Mouse (Mus musculus) forebrain, embryonic 12.5 days (tissue): ENCODE measurements at regions not wholly inside any gene's neighbourhood (a gene's known extent, or its start where the extent isn't known, plus 50 kb on each side); places are given as distances from the start of the nearest gene placed in this dataset.

Source experiments
- ATAC-seq: fragments of 200-750 bp; cut with Nextera tagmentation; 2 replicates; pipeline ENCODE4 v1.8.0; 2017; ENCODE audit warnings: moderate TSS enrichment; ENCODE audit not compliant: low FRiP score
- H3K27ac ChIP-seq: fragments of 300-500 bp; sonication (generic); 2 replicates; pipeline ENCODE4 v1.5.1; 2016; ENCODE audit warnings: mild to moderate bottlenecking
- H3K27me3 ChIP-seq: fragments of 300-500 bp; sonication (generic); 2 replicates; pipeline ENCODE4 v1.6.1; 2016; ENCODE audit warnings: mild to moderate bottlenecking
- H3K36me3 ChIP-seq: fragments of 300-500 bp; sonication (generic); replicated peaks from 2 replicates; pipeline ENCODE4 v1.6.1; 2016; ENCODE audit warnings: mild to moderate bottlenecking
- H3K4me1 ChIP-seq: fragments of 300-500 bp; sonication (generic); 2 replicates; pipeline ENCODE4 v1.6.1; 2016
- H3K4me2 ChIP-seq: fragments of 300-500 bp; sonication (generic); 2 replicates; pipeline ENCODE4 v1.6.1; 2016; ENCODE audit warnings: mild to moderate bottlenecking, moderate library complexity
- H3K4me3 ChIP-seq: fragments of 300-500 bp; sonication (generic); replicated peaks from 2 replicates; pipeline ENCODE4 v1.5.1; 2016; ENCODE audit warnings: mild to moderate bottlenecking
- H3K9ac ChIP-seq: fragments of 300-500 bp; sonication (generic); 2 replicates; pipeline ENCODE4 v1.6.1; 2016; ENCODE audit warnings: mild to moderate bottlenecking
- H3K9me3 ChIP-seq: fragments of 300-500 bp; sonication (generic); 2 replicates; pipeline ENCODE4 v1.6.1; 2016
- WGBS: fragments of 180-500 bp; shearing (Covaris S2); methylation state at CpG from one replicate; pipeline ENCODE4 v1.1.7; 2016; 5-methylcytosine and 5-hydroxymethylcytosine counted together

- Histone ChIP-seq H3K9me3 (no peaks in the 10 kb centered on the region), H3K27ac (no peak overlapping the region), H3K4me3 (no peak overlapping the region), H3K36me3 (no peaks in the 10 kb centered on the region), H3K4me2 (no peak overlapping the region), H3K4me1 (peaks cover 34% of the 10 kb centered on the region), H3K27me3 (peaks cover 85% of the 10 kb centered on the region), H3K9ac (no peak overlapping the region)
- ATAC-seq: no peak
- 26% methylated on average over 7 of the region's 7 CpGs for WGBS
These were observed 186.0 kb downstream of the Irx2 start for GRCm38 (mm10) chr13:72814616-72815015.

GRCm38 (mm10) chr13:72815236-72815932, 186.8 kb downstream of the Irx2 start:
- H3K4me3 ChIP-seq: no peak overlapping the region
- H3K9ac ChIP-seq: no peak overlapping the region
- 0% methylated on average over 4 of the region's 4 CpGs for WGBS
- H3K4me2 ChIP-seq: peak overlapping the region; percentile 36; the same call in 1 of the 2 replicates
- no peaks in the 10 kb centered on the region for H3K36me3 ChIP-seq
- H3K27ac ChIP-seq: peak overlapping the region; percentile 70
- H3K4me1 ChIP-seq: peaks cover 34% of the 10 kb centered on the region
- H3K27me3 ChIP-seq: peaks cover 89% of the 10 kb centered on the region
- peak; percentile 75 for ATAC-seq
- H3K9me3 ChIP-seq: no peaks in the 10 kb centered on the region

DNA sequence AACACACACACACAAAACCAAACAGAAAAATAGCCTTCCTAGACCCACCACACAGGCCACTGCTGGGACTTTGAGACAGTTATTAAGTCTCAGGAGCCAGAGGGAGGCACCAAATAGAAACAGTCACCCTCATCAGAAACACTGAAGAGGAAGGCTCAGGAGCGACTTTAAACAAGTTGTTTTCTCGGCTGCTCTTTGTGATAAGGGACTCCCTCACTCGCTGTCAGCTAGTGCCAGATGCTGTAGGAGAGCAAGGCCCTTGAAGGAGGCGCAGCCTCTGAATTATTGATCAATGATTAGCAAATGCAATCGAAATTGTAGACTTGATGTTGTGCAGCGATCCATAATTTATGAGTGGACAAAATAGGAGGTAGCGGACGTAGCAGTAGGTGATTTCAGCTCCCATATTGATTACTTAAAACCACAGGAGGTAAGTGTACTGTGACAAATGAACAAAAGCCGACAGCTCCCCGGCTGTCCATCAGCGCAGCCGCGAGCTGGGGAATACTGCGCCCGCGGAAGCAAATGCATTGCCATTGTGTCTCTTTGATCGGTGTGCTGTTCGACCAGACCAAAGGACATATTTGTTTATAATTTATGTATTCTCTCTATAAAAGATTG, 187.4 kb downstream of the Irx2 start:
- no peaks in the 10 kb centered on the region for H3K9me3 ChIP-seq
- WGBS: 1% methylated on average over 18 of the region's 18 CpGs
- H3K9ac ChIP-seq: no peak overlapping the region
- H3K27me3 ChIP-seq: peaks cover 86% of the 10 kb centered on the region
- peak overlapping the region; percentile 11; the same call in 1 of the 2 replicates for H3K4me3 ChIP-seq
- ATAC-seq: peak; percentile 62
- no peaks in the 10 kb centered on the region for H3K36me3 ChIP-seq
- peak overlapping the region; percentile 70; the same call in 1 of the 2 replicates for H3K27ac ChIP-seq
- H3K4me2 ChIP-seq: peak overlapping the region; percentile 36
- H3K4me1 ChIP-seq: peaks cover 34% of the 10 kb centered on the region

GRCm38 (mm10) chr13:72816856-72817255, 188.2 kb downstream of the Irx2 start:
- no peak overlapping the region for H3K27ac ChIP-seq
- peaks cover 89% of the 10 kb centered on the region for H3K27me3 ChIP-seq
- H3K4me1 ChIP-seq: peaks cover 34% of the 10 kb centered on the region
- peak overlapping the region; percentile 36 for H3K4me2 ChIP-seq
- no peak for ATAC-seq
- H3K9ac ChIP-seq: no peak overlapping the region
- H3K9me3 ChIP-seq: no peaks in the 10 kb centered on the region
- no peaks in the 10 kb centered on the region for H3K36me3 ChIP-seq
- H3K4me3 ChIP-seq: 0 out of 2 replicates have a peak overlapping the region, but pooled peaks have one; percentile 11
- WGBS: 5% methylated on average over 8 of the region's 8 CpGs

- ATAC-seq: no peak
- H3K27ac ChIP-seq: no peak overlapping the region
These were observed 188.9 kb downstream of the Irx2 start for GRCm38 (mm10) chr13:72817521-72817920.

DNA sequence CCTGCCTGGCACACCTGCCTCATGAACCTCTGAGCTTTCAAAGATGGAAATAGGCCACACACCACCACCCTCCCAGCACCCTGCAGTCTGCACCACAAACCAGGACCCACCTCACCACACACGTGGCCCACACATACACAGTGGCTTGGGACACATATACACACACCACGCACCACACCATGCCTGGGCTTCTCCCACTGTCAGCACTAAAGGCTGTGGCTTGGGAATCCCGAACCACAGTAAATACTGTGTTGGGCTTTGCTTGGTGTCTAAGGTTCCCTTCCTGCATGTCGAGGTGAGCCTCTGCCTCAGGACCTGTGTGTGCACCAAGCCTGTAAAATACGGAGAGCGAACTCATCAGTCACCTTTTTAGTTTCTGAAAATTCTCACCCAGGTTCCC, 189.3 kb downstream of the Irx2 start:
- H3K36me3 ChIP-seq: no peaks in the 10 kb centered on the region
- no peak overlapping the region for H3K27ac ChIP-seq
- H3K4me3 ChIP-seq: no peak overlapping the region
- no peak overlapping the region for H3K9ac ChIP-seq
- peaks cover 34% of the 10 kb centered on the region for H3K4me1 ChIP-seq
- no peak overlapping the region for H3K4me2 ChIP-seq
- no peaks in the 10 kb centered on the region for H3K9me3 ChIP-seq
- WGBS: 13% methylated on average over 6 of the region's 6 CpGs
- H3K27me3 ChIP-seq: peaks cover 89% of the 10 kb centered on the region
- no peak for ATAC-seq

More at GRCm38 (mm10) chr13:72817521-72817920, 188.9 kb downstream of the Irx2 start:
- Histone ChIP-seq H3K4me3 (no peak overlapping the region), H3K4me1 (peaks cover 34% of the 10 kb centered on the region), H3K9ac (no peak overlapping the region), H3K4me2 (no peak overlapping the region), H3K9me3 (no peaks in the 10 kb centered on the region), H3K36me3 (no peaks in the 10 kb centered on the region), H3K27me3 (peaks cover 89% of the 10 kb centered on the region)
- 6% methylated on average over 2 of the region's 2 CpGs for WGBS

GRCm38 (mm10) chr13:72826613-72827012, 198.0 kb downstream of the Irx2 start:
- ATAC-seq: no peak
- Histone ChIP-seq H3K9me3 (no peaks in the 10 kb centered on the region), H3K27me3 (peaks cover 36% of the 10 kb centered on the region), H3K4me1 (no peaks in the 10 kb centered on the region), H3K4me2 (no peak overlapping the region), H3K27ac (no peak overlapping the region), H3K4me3 (no peak overlapping the region), H3K36me3 (no peaks in the 10 kb centered on the region), H3K9ac (no peak overlapping the region)
- WGBS: 74% methylated on average over 3 of the region's 3 CpGs

- no peaks in the 10 kb centered on the region for H3K4me1 ChIP-seq
- no peak overlapping the region for H3K4me2 ChIP-seq
- H3K27ac ChIP-seq: no peak overlapping the region
- H3K36me3 ChIP-seq: no peaks in the 10 kb centered on the region
- no peak overlapping the region for H3K9ac ChIP-seq
- ATAC-seq: no peak
- H3K9me3 ChIP-seq: no peaks in the 10 kb centered on the region
- 74% methylated on average over 3 of the region's 3 CpGs for WGBS
- no peak overlapping the region for H3K4me3 ChIP-seq
- H3K27me3 ChIP-seq: peaks cover 19% of the 10 kb centered on the region
These were observed 200.7 kb downstream of the Irx2 start for GRCm38 (mm10) chr13:72829331-72829730.

DNA sequence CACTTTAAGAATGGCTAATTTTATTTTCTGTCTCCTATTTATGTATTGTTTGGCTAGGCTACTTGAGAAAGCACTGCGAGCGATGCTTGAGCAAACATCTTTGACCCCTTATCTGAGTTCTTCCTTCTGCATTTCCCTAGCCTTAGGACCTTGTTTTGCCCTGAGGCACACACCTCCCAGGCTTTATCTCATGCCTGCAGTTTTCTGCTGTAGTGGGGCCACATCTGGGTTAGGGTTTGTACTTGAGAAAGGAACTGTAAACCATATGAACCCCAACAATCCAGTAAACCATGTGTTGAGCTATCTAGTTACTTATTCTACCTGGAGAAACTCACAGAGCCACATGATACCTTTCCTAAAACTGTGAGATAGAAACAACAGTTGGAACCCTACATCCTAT, 204.7 kb downstream of the Irx2 start:
- Histone ChIP-seq H3K36me3 (no peaks in the 10 kb centered on the region), H3K9me3 (no peaks in the 10 kb centered on the region), H3K4me3 (no peak overlapping the region), H3K9ac (no peak overlapping the region), H3K4me1 (peaks cover 10% of the 10 kb centered on the region), H3K27me3 (peaks cover 16% of the 10 kb centered on the region), H3K27ac (no peak overlapping the region), H3K4me2 (no peak overlapping the region)
- WGBS: 90% methylated on average over 2 of the region's 2 CpGs
- ATAC-seq: no peak

GRCm38 (mm10) chr13:72837016-72837415, 208.4 kb downstream of the Irx2 start:
- no peak overlapping the region for H3K9ac ChIP-seq
- no peak overlapping the region for H3K4me2 ChIP-seq
- peaks cover 10% of the 10 kb centered on the region for H3K4me1 ChIP-seq
- no peaks in the 10 kb centered on the region for H3K36me3 ChIP-seq
- H3K27ac ChIP-seq: no peak overlapping the region
- no peak overlapping the region for H3K4me3 ChIP-seq
- H3K9me3 ChIP-seq: no peaks in the 10 kb centered on the region
- 64% methylated on average over 9 of the region's 9 CpGs for WGBS
- ATAC-seq: no peak
- H3K27me3 ChIP-seq: peaks cover 15% of the 10 kb centered on the region

- Histone ChIP-seq H3K4me3 (no peak overlapping the region), H3K4me2 (no peak overlapping the region), H3K36me3 (no peaks in the 10 kb centered on the region), H3K27ac (no peak overlapping the region), H3K9ac (no peak overlapping the region), H3K27me3 (no peaks in the 10 kb centered on the region), H3K4me1 (peaks cover 3% of the 10 kb centered on the region; the same call in 1 of the 2 replicates), H3K9me3 (no peaks in the 10 kb centered on the region)
- 72% methylated on average over 4 of the region's 4 CpGs for WGBS
- ATAC-seq: no peak
These were observed 219.5 kb downstream of the Irx2 start for GRCm38 (mm10) chr13:72848097-72848496.

GRCm38 (mm10) chr13:72849841-72850240, 221.2 kb downstream of the Irx2 start:
- Histone ChIP-seq H3K4me3 (no peak overlapping the region), H3K27ac (no peak overlapping the region), H3K36me3 (no peaks in the 10 kb centered on the region), H3K4me1 (peaks cover 3% of the 10 kb centered on the region; the same call in 1 of the 2 replicates), H3K27me3 (no peaks in the 10 kb centered on the region), H3K9ac (no peak overlapping the region), H3K9me3 (no peaks in the 10 kb centered on the region), H3K4me2 (no peak overlapping the region)
- no peak for ATAC-seq
- 52% methylated on average over 11 of the region's 11 CpGs for WGBS

DNA sequence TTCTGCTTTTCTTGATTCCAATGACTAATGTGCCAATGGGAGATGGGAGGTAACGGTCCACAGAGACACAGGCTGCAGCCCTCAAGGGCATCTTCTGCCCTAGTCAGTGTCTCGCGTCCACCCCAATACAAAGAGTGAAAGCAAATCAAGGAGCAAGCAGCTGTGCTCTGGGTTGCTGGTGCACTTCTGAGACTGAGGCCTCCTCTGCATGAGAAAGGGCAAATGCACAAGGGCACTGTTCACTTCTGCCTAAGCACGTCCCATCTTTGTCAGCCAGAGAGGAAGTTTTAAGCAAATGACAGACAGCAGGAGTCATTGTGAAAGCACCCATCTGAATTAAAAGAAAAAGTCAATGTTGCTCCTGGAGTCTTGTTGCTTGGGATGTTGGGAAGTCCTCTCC, 224.3 kb downstream of the Irx2 start:
- WGBS: 68% methylated on average over 4 of the region's 4 CpGs
- ATAC-seq: no peak
- no peak overlapping the region for H3K9ac ChIP-seq

More for the DNA sequence above, 224.3 kb downstream of the Irx2 start:
- Histone ChIP-seq H3K4me2 (no peak overlapping the region), H3K27me3 (no peaks in the 10 kb centered on the region), H3K4me1 (peaks cover 3% of the 10 kb centered on the region; the same call in 1 of the 2 replicates), H3K4me3 (no peak overlapping the region), H3K9me3 (no peaks in the 10 kb centered on the region), H3K27ac (no peak overlapping the region), H3K36me3 (no peaks in the 10 kb centered on the region)
